Mouse (Mus musculus): ENCODE measurements around the gene Acmsd. TPM values are rescaled to one million over a fixed set of nuclear protein-coding genes. Genes with fewer than 3 reads are reported as not detected.
"Not testable (repeated sequence)": the region's sequence is repeated elsewhere in the genome, so short reads cannot be mapped to it uniquely, and the experiment has no call there.

The Acmsd gene
- not detected for total RNA-seq (2021)
- long read RNA-seq, experiment 1: 0 reads
- long read RNA-seq, experiment 2: 0 reads

DNA sequence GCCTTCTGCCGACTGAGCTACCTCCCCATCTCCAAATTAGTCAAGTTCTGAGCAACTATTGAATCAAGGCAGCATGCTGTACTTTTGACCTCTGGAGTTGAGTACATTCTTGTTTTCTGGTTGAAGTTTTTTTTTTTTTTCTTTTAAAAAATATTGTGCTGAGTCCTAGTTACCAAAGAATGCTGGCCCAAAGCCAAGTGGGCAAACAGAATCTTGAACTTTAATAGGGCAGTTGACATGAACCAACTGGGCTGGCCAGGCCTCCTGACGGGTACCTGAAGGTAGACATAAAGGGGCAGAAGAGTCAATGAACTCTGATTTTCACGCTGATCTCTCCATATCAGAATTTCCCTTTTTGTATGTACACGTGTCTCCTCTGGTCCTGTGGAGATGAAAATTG, at the start of gene Acmsd:
TSS of gene Acmsd (plus strand) at position 318 of the 400 bp plus-strand sequence.
- DNase-seq: no peak

DNA sequence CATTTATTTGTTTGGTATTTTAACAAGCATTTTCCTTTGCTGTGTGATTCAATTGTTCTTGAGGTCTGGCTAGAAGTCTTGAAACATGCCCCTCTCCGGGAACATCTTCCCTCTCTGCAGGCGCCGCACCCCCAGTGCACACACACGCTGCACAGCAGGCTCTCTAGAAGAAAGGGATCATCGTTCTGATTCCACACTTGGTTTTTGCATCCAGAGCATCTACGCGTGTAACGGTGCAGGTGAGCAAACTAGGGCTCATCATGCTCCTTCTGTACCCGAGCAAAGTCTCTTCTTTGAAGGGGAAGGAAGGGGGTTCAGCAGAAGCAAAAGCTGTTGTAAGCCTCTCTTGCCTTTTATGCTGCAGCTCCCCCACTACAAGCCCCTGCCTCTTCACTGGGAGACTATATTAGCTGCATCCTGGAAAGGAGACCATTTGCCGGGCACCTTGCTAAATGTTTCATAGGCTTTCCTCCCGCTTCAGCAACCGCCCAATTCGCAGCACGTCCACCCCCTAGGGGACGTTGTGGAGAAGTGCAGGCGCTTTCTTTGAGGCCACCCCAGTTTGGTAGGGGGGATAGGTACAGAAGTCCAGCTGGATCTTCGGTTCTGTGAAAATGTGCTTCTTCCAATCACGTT, 49.6 kb upstream of the Acmsd start, which contains the start of gene Tmem163:
TSS of gene Tmem163 (minus strand) at position 51 of the 636 bp plus-strand sequence.
- peak; percentile 22 for DNase-seq

DNA sequence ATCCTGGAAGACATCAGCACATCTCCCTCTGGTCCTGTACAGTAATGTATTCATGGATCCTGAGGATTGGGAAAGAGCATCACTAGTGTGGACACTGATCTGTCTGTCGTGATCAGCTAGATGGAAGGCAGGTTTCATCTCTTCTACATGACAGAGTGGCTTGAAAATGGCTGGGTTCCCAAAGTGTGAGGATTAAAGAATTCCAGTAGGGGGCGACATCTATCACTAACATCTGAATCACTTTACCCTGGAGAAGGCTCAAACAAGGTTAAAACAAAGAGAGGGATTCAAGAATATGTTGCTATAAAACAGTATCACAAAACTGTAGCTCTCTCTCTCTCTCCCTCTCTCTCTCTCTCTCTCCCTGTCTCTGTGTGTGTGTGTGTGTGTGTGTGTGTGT, 32.7 kb upstream of the Acmsd start:
- DNase-seq: no peak

DNA sequence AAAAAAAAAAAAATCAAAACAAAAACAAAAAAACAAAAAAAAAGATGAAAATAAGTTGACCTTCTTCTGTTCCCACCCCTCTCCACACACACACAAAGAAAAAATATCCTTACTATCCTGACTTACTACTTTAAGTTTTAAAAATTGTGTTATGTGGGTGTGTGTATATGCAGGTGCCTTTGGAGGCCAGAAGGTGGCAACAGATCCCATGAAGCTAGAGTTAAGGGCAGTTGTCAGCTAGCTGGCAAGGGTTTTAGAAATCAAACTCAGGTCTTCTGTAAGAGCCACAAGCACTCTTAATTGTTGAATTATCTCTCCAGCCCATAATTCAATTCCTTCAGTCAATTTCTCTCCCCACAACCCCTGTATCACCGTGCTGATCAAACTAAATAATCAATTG, 27.0 kb upstream of the Acmsd start:
- DNase-seq: no peak

DNA sequence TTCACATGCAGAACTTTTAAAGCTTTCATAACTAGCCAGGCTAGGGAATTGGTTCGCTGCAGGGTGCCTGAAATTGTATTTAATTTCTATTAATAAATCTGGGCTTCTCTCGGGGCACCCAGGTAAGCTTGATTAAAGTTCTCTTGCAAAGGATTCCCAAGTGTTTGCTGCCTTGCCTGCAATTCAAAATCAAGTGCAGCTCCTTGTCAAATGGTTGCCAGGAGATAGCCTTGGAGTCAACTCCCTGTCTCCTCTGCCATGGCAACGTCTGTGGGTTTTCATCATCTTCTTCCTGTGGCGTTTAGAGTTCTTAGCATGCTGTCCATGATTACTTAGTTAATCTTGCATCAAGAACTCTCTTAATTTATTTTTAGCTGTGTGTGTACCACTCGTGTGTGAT, 22.9 kb upstream of the Acmsd start:
- DNase-seq: no peak

DNA sequence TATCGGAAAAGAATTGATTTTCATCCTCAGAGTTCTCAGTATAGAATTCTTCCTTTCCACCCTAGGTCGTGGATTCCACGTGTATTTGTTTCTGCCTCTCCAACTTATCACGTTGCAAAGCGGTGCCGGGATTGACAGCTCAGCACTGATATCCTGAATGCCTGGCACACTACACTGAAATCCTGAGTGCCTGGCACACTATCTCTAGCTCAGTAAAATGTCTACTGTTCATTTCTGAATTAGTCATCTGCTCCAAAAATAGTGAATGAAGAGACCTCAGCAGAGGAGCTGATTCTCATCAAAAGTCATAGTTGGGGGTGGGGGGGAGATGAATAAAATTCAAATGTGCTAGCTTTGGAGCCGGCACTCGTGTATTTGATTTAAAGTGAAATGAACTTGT, 12.8 kb upstream of the Acmsd start:
- DNase-seq: no peak

DNA sequence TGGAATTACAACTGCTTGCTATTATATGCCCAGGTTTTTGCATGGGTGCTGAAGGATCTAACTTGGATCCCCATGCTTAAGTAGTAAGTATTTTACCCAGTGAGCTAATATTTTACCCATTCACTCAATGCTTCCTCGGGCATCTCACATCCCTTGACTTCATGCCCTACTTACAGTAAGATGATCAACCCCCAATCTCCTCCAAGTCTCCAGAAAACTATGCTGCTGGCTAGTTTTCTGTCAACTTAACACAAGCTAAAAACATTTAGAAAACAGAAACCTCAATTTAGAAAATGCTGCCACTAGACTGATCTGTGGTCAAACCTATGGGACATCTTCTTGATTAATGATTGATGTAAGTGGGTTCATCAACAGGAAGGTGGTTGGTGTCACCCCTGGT, 10.9 kb upstream of the Acmsd start:
- no peak for DNase-seq

DNA sequence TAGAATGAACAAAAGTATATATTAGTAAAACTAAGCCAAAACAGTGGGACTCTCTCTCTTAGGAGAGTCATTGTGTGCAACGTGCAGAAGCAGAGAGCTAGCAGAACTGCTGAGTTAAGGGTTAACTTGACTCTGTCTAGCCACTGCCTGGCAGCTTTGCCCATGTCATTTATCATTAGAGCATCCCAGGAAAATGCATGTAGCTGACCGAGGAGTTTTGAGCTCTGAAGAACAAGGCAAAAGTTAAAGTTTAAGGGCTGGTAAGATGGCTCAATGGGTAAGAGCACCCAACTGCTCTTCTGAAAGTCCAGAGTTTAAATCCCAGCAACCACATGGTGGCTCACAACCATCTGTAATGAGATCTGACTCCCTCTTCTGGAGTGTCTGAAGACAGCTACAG, 5.6 kb upstream of the Acmsd start:
- no peak for DNase-seq

DNA sequence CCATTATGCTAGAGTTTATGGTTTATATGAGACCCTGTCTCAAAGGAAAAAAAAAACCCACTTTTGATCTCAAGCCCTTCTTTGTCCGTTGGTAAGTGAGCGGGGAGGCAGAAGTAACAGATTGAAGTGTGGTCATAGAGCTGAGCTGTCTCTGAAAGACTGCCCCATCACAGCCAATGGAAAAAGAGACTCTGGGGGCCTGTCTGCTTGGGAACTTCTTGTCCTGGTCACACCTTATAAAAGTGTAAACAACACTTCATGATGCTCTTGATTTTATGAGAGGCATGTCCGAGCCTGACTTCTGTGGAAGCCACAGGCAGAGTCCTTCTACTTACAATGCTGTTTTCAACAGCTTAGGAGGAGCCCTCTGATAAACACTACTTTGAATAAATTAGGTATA, 1.9 kb downstream of the Acmsd start:
- DNase-seq: no peak

DNA sequence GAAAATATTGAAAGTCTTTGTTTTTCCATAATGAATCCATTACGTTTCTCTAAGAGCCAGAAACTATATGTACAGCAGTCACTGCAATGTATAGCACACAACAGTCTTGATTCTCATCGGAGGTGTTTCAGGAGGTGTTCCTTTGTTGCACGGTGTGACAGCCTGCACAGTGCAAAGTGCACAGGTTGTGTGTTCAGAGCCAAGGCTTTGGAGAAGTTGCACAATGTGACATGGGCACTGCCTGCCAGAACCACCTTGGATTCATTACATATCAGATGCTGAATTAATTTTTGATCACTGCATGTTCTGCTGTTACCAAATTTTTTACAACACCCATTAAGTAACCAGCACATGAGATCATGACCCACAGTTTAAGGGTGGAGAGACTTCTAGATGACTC, 3.2 kb downstream of the Acmsd start:
- no peak for DNase-seq

DNA sequence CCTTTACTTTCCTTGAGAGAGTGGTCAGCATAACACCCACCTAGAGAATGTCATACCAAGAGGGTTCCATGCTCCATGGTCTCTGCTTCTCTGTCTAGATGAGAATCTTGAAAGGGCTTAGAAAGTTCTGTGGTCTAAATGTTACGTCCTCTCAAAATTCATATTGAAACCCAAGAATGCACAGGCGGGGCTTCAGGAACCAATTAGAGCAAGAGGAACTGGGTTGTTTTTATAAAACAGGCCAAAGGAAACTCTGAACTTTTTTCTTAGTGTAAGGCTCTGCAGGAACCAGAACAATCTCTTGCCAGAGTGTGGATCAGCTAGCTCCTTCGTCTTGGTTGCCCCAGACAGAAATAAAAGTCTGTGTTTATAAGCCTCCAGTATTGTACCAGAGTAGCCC, 3.6 kb downstream of the Acmsd start:
- no peak for DNase-seq

DNA sequence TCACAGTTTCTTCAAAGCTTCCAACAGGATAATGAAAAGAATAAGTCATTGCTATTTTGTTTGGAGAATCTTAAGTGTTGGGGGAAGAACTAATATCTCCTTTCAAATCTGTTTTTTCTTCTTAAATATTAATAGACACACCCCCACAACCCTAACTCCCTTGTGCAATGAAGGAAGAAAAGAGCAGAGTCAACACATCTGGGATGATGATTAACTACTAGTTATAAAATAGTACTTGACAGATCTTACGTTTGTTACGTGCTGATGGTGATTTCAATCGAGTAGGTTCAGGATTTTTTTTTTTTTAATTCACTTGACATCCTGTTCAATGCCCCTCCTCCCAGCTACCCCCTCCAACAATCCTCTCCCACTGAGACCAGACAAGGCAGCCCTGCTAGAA, 6.1 kb downstream of the Acmsd start:
- DNase-seq: no peak

DNA sequence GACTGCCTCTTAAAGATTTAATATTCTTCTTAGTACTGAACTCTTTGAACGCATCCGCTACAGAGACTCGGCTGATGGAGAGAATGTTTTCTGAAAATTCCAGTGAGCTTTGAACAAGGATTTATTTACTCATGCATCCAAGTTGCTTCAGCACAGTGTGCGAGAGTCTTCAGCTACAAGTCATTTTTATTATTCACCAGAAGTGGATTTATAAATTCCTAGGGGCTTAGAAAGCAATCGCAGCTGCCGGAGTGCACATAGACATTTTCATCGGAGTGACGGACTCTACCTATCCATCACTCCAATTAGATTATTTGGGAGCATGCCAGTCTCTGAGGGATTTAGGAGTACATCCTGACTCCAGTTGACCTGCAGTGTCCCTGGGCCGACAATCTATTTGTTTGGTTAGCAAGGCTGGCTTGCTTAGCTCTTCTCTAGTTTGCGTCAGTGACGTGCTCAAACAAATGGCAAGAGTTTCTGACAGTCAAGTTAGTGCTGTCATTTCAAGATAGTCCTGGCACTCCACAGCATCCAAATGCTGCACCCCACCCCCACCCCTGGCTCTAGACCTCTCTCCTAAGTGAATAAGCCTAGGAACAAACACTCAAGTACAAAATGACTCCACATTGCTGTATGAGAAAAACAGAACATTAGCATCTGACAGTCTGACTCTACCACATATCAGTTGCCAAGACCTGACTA, 21.3 kb downstream of the Acmsd start:
- no peak for DNase-seq

DNA sequence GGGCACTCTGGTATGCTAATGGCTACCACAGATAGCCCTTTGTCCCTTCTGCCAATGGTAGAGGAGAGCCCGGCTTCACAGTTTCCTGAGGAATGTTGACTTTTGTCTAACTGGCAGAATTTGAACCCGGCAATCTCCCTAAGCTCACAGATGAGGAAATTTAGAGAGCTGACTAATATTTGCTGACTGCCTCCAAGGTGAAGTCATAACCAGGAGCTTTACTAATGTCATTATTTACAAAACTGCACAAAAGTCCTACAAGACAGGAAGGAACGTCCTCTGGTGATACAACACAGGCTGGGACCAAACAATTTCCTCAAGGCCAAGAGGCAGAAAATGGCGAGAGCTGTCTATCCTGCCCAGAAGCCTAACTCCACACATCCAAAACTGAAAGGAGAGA, 26.6 kb downstream of the Acmsd start:
- DNase-seq: no peak

DNA sequence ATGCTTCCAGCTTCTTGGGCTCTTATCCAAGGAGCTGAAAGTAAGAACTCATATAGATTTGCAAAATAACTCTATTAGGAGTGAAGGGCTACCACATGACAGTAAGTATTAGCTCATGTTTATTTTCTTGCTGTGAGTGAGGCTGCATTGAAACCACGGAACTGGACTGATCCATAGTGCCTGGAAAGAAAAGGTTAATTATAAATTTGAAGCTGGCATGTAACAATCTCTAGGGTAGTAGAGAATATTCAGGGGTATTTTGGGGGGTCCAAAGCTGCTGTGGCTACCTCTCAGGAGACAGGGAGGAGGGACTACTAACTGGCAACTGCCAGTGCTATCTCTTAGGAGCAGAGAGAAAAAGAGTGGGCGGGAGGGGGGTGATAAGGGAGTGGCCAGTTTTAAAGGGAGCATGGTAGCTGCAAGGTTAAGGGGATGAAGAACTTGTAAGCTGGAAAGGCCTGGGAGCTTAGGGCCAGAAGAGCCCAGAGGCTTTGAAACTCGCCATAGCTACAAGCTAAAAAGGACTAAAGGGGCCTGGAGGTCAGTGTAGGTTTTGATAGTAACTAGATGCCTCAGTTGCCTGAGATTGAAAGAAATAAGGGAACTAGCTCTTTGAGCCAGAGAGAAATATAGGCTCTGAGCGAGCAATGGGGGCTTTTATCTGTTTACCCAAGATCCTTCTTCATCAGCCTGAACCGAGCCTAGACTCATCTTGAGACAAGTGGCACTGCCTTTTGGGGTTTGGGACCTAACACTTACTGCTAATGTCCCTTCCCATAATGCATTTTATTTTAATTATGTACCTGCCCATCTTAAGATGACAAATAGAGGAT, 27.3 kb downstream of the Acmsd start:
- no peak for DNase-seq

DNA sequence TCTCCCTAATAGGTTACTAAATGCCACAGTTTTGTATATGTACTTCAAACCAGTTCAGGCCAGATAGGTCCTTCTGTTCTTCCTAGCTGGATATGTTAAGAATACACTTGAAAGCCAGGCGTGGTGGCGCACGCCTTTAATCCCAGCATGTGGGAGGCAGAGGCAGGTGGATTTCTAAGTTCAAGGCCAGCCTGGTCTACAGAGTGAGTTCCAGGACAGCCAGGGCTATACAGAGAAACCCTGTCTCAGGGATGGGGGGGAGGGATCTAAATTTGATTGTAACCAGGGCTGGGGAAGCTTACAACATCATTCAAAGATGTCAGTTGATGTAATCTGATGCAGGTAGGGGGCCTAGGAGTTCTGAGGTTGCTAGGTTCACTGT, 27.9 kb downstream of the Acmsd start:
- DNase-seq: not testable (repeated sequence)

DNA sequence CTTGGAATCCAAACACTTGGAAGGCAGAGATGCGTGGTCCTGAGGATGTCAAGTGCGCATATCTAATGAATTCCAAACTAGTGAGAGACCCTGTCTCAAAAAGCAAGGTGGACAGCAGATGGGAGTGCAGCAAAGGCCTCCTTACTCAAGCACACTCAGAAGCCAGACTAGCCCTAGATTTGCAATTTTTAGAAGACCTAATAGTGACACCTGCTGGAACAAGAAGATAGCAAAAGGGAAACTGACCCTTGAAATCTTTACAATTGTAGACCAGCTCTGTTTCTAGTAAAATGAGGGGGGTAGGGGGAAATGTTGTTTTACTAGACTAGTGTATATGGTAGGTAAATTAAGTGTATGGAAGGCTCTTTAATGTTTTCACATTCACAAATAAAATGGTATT, 36.3 kb downstream of the Acmsd start:
- no peak for DNase-seq

DNA sequence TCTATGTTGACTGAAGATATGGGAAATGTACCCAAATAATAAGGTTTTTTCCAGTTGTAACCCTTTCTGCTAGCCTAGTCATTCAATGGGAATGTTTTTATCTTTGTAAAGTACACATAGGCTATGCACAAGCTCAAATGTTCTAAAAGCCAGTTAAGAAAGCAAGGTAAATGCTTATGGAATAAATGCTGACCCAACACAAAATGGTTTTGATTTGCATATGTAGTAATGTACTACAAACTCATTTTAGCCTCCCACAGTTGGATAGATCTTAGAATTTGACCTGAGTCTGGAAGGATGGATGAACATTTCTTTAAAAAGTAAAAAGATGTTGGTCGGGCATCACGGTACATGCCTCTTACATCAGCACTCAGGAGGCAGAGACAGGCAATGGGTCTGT, 37.5 kb downstream of the Acmsd start:
- no peak for DNase-seq

DNA sequence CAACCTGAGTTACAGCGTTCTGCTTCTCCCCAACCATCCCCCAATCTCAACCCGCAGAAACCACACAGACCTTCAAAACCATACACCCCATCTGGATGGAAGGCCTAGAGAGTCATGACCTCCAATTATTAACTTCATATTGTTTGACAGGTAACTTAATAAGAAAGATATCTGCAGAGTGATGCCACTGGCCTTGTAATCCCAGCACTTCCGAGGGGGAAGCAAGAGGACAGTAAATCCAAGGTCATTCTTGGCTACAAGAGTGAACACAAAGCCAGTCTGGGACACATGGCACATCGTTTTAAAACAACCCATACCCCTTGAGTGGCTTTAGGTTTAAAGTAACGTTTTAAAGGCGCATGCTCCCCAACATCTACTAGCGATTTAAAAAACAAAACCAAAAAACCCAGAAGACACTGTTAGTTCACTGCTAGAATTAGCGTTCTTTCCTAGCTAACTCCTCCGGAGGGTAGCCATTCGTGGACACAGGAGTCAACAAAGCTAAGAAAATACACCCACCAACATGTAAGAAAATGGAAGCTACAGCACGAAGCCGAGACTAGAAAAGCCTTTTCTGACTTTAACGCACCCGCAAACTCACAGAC, 44.1 kb downstream of the Acmsd start:
- no peak for DNase-seq

DNA sequence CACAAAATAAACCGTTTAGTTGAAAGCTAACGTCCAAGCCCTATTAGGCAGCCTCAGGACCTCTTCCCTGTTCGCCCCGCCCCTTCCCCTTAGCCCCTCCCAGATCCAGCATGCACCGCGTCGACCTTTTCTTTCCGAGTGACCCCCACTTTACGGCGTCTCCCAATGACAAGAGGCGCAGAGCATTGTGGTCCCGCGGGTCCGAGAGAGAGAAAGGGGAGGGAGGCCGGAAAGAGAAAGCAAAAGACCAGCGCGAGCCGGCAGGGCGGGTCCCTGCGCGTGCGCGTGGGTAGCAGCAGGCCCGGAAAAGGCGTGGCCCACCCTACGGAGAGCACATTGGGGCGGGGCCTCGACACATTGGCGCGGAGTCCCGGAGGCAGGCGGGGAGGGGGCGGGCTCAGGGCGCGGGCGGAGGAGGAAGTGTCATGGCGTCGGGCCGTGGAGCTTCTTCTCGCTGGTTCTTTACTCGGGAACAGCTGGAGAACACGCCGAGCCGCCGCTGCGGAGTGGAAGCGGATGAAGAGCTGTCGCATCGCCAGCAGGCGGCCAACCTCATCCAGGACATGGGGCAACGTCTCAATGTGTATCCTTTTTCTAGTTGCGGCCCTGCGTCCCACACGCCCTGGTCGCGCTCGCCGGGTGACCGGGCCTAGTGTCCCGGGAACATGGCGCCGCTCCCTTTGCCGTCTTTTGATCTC, 44.7 kb downstream of the Acmsd start, which contains the start of gene Ccnt2:
TSS of gene Ccnt2 (plus strand) at position 362 of the 698 bp plus-strand sequence.
- peak; percentile 98 for DNase-seq

DNA sequence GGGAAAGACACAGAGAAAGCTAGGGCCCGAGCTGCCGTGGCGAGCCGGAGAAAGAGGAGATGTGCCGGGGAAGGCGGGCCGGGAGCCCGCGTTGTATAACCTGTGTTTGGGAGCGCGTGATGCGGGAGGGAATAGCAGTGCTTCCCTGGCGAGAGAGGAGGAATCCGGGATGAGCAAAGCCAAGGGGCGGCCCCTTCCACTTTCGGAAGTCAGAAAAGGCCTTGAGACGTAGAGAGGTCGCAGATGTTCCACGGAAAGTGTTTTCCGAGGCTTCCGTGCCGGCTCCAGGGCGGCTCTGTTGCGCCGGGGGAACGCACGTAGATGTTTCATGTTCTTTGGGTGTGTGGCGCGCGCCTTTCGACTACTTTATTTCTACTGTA, 45.3 kb downstream of the Acmsd start:
- peak; percentile 63 for DNase-seq

DNA sequence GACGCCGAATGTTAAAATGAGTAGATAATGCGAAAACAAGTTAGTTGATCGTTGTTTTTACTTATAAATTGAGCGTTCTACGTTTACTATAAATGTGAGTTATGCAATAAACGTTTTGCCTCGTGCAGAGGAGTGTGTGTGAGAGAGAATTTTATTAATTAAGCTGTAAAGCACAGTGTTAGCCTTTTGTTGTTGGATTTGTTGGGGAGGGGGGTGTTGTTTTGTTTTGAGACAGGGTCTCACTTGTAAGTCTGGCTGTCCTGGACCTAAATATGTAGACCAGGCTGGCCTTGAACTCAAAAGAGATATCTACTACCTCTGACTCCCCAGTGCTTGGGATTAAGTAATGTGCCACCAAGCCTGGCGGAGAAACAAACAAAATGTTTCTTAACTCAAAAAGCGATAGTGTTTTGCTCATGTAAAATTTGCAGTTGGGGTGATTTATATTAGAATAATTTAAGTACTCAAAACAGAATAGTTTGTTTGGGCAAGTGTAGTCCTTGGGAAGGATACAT, 46.0 kb downstream of the Acmsd start:
- no peak for DNase-seq

All from gastrocnemius, postnatal 10 days (tissue).